Mouse (Mus musculus) monocyte, adult 2 months (primary cell): ENCODE data around the gene Pdha1.
A peak's percentile ranks its signal among the peaks of the same experiment; 100 is the strongest.

ENCODE experiments used
- DNase-seq, 2 experiments: peaks; one replicate each; pipeline ENCODE4 v3.0.0; 2022; ENCODE audit warnings: low spot score in 2 of 2, low read depth in 1 of 2

Pdha1 gene

DNA sequence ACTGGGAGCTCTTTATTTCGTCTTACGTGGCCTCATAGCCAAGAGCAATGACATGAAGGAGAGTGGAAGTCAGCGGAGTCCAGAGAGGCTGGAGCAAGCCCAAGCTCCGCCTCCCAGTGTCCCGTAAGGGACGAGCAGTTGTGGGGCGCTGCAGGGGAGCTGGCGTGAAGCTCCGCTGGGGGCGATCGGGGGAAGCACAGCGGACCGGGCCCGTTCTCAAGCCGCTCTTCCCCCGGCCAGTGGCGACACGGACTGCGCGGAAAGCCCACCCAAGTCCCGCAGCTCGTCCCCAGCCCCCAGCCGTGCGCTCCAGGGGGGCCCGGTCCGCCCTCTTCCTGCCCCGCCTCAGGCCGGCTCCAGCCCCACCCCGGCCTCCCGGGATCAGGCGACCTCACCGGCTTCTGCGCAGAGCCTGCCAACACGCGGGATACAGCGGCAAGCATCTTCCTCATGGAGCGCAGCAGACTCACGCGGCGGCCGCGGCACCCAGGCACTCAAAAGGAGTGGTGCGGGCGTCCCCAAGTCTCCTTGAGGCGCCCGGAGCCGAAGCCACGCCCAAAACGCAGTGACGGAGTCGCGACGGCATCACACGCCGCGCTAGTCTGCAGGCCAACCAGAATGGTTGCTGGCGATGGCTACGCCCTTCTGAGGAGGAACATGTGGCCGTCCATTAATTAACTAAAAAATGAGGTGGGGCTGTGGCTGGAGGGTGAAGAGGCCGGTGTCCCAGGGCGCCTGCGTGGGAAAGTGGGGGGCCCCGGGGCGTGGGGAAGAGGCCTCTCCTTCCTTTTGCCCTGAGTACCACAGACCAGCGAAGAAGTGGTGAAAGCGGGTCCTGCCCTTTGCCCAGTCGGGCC, at the start of gene Pdha1:
Pdha1 (minus strand) TSS at position 553 of the 857 bp plus-strand sequence.
- peak; percentile 66 to 78 for DNase-seq

- DNase-seq: no peak
These were observed 40.8 kb upstream of the Pdha1 start for GRCm38 (mm10) chrX:160179032-160179431.

- peak in 1 of 2 experiments; percentile 24 for DNase-seq
These were observed 31.9 kb upstream of the Pdha1 start for GRCm38 (mm10) chrX:160170150-160170549.

- no peak for DNase-seq
These were observed 28.2 kb upstream of the Pdha1 start for GRCm38 (mm10) chrX:160166246-160166985.

DNA sequence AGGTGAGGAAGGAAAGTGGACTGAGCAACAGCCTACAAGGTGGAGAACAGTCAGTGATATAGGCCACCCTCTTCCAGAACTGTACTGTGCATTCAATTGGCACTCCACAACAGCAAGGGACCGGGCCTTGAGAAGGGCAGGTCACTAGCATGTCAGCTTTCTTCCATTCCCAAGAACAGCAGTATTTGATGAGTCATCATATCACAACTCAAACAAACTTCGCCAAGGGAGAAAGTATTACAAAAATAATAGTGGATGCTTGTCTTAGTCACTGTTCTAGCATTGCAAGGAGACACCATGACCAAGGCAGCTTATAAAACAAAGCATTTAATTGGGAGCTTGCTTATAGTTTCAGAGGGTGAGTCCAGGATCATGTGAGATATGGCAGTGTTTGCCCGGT, 26.0 kb upstream of the Pdha1 start:
- DNase-seq: no peak

- DNase-seq: no peak
These were observed 15.1 kb upstream of the Pdha1 start for GRCm38 (mm10) chrX:160153147-160153815.

DNA sequence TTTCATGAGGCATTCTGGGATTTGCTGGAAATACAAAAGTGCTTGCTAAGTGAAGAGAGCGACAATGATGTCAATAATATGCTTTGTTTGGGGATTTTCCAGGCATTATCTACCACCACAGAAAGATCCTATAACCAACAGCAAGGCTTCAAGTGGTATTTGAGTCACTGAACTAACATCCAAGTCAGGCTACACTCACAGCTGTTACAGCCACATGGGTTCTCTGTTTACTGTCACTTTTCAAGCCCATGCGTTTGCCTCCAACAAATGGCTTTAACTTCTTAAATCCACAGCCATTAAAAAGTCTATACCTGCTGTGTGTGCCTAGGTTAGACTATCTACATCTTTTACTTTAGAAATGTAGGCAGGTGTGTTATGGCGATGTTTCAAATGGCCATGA, 10.6 kb upstream of the Pdha1 start:
- DNase-seq: no peak

DNA sequence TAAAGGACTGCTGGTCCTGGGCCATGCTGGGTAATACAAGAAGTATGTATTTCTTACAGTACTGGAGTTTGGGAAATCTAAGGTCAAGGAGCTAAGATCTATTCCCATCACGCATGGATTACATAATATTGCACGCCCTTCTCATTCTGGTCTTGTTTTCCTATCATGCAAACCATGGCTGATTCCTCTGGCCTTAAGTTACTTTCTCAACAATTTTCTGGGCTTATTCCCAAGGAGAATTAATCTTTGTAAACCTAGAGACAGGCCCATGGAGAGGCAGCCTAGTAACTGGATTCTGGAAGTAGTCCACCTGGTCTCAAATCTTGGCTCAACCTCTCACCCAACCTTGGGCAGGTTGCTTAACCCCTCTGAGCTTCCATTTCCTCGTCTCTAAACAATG, 9.2 kb upstream of the Pdha1 start:
- DNase-seq: no peak

DNA sequence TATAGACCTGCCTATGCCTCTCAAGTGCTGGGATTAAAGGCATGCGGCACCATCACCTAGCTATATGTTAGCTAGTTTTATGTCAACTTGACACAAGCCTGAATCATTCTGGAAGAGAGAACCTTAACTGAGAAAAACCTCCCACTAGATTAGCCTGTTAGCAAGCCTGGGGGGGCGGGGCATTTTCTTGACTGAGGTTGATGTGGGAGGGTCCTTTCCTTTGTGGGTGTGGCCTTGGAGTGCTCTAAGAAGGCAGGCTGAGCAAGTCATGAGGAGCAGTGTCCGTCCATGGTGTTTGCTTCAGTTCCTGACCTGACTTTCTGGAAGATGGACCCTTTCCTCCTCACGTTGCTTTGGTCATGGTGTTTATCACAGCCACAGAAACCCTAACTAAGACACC, 8.6 kb upstream of the Pdha1 start:
- no peak for DNase-seq

DNA sequence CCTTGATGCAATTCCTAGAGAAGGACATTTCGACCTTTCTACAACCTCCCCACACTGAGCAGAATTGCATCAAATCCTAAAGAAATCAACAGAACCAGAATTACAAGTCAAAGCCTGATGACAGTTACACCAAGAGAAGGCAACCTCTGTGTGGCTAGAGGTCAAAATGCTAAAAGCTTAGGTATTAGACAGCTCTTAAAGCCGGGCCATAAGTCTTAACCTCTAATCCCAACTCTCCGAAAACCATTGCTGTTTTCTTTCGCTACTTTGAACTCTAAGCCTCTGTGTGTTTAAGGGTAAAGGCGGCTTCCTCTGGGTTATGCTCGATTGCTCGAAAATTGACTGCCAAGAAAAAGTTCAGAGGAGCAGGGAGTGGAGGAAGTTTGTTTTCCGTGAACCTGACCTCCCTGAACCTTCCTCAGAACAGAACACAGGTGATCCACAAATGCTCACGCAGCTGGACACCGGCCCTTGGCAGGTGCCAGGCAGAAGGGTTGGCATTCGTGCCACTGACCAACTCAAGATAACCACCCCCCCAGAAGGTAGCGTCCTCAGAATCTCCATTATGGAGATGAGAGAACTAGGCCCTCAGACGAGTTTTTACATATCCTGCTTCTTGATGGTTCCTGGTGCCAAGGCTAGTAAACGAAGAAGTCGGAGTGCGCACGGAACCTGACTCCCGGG, 894 bp downstream of the Pdha1 start:
- DNase-seq: no peak

DNA sequence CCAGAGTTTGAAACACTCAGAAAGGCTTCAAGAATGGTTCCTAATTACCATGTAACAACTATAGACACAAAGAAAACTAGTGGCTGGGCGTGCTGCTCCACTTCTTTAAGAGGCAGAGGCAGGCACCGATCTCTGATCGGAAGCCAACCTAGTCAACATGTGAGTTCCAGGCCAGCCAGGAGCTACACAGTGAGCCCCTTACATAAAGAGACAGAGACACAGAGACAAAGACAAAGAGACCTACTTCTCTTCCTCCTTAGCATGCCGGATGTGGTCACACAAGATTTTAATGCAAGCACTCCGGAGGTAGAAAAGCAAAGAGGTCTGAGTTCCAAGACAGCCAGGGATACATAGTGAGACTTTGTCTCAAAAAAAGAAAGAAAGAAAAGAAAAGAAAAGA, 2.1 kb downstream of the Pdha1 start:
- no peak for DNase-seq

GRCm38 (mm10) chrX:160135719-160136118, 2.5 kb downstream of the Pdha1 start:
- DNase-seq: no peak

DNA sequence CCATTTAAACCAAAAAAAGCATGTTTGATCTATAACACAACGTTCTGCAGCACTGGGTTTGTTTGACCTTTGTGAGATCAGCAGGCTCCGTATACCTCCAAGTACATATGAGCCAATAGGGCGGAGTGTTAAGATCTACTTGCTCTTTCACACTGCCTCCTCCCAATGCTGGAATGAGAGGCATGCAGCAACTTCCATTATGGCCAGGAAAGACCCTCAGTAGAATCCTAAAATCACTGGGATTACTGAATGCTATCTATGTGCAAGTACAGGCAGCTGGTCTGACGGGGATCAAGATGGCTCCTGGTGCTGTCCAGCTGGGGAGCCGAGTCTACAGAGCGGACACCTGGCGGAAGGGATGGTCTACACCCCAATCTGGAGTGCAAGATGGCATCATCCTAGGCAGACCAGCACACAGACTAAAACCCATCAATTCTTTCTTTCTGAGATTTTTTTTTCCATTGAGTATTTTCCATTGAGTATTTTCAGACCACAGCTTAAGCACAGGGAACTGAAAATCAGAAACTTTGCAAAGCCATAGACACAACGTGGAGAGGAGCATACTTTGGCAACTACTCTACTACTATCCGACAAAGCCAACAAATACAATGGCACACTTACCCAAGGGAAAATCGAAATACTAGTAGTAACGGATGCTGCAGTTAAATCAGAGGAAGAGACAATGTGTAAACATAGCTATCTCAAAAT, 3.9 kb downstream of the Pdha1 start:
- DNase-seq: no peak

DNA sequence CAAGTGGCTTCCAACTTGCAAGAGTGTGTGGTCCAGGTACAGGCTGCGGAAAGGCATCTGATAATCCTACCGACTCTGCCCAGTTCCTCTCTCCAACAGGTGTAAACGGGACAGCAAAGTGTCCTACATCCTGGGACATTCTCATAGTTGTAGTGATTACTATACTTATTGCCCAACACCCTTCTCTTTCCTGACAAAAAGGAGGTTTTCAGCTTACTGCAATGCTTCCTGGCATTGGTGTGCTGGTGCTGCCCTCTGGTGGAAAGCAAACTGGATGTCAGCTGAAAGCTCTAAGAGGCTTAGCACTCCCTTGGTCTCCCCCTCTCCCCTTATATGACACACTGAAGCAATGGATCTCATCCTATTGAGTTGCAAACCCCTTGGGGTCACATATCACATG, 21.6 kb downstream of the Pdha1 start:
- peak in 1 of 2 experiments; percentile 37 for DNase-seq

- DNase-seq: peak; percentile 26 to 34
These were observed 22.1 kb downstream of the Pdha1 start for GRCm38 (mm10) chrX:160116074-160116473.

- no peak for DNase-seq
These were observed 24.4 kb downstream of the Pdha1 start for GRCm38 (mm10) chrX:160113777-160114176.

- DNase-seq: no peak
These were observed 30.4 kb downstream of the Pdha1 start for GRCm38 (mm10) chrX:160107817-160108216.

- DNase-seq: no peak
These were observed 46.2 kb downstream of the Pdha1 start for GRCm38 (mm10) chrX:160091973-160092372.
